Comparison of ENCODE assay signal across 17 mouse cellular contexts in genomic region chr14:68338440-68338839, GRCm38 (mm10).
A peak's percentile ranks its signal among the peaks of the same experiment; 100 is the strongest.
DNase-seq lines count a peak whose midpoint lies in the region; ATAC-seq and TF ChIP-seq lines count a peak whose summit lies in the region.
"Had no signal": no experiment of that assay in that cellular context is flagged by ENCODE, and none has a peak within 500 bp of the region (broad histone marks: within the 10 kb centered on the region; RNA-seq: fewer than 3 reads in every experiment).

No protein-coding gene starts in this region.

- no peak for TF ChIP-seq CTCF in CH12.LX (conservative IDR thresholded peaks at IDR 0.05 in 1 of 2, IDR thresholded peaks at IDR 0.05 in 1 of 2; ENCODE audit: low read depth in 2 of 2, low read length in 2 of 2)

- H3K27me3 ChIP-seq in forebrain, embryonic 10.5 days (ENCODE audit: poor library complexity, severe bottlenecking), result no peaks in the 10 kb centered on the region
- H3K27me3 ChIP-seq in forebrain, embryonic 15.5 days, result no peaks in the 10 kb centered on the region
- H3K27me3 ChIP-seq in CH12.LX (replicated peaks), result no peaks in the 10 kb centered on the region
- H3K27me3 ChIP-seq in embryonic facial prominence, embryonic 11.5 days (ENCODE audit: control insufficient read depth, insufficient read depth, low read length), result no peaks in the 10 kb centered on the region
- H3K27me3 ChIP-seq: hindbrain, embryonic 13.5 days; liver, embryonic 13.5 days; midbrain, embryonic 12.5 days; stomach, embryonic 15.5 days had no signal

- no peak for ATAC-seq in forebrain, embryonic 15.5 days (replicated peaks)
- ATAC-seq in embryonic facial prominence, embryonic 11.5 days (replicated peaks; ENCODE audit: insufficient number of reproducible peaks, low FRiP score, low TSS enrichment, low read depth), result no peak

- H3K9me3 ChIP-seq in forebrain, embryonic 10.5 days, result no peaks in the 10 kb centered on the region
- no peaks in the 10 kb centered on the region for H3K9me3 ChIP-seq in forebrain, embryonic 15.5 days
- H3K9me3 ChIP-seq in CH12.LX (replicated peaks; ENCODE audit: low read length), result no peaks in the 10 kb centered on the region
- H3K9me3 ChIP-seq in embryonic facial prominence, embryonic 11.5 days (replicated peaks; ENCODE audit: control insufficient read depth, low read length), result no peaks in the 10 kb centered on the region
- H3K9me3 ChIP-seq: hindbrain, embryonic 13.5 days; liver, embryonic 13.5 days; midbrain, embryonic 12.5 days; stomach, embryonic 15.5 days had no signal

- no peak overlapping the region for H3K9ac ChIP-seq in forebrain, embryonic 15.5 days (replicated peaks)
- no peak overlapping the region for H3K9ac ChIP-seq in CH12.LX (ENCODE audit: insufficient read depth, low read depth)
- no peak overlapping the region for H3K9ac ChIP-seq in embryonic facial prominence, embryonic 11.5 days (replicated peaks; ENCODE audit: low read length)
- H3K9ac ChIP-seq: hindbrain, embryonic 13.5 days; liver, embryonic 13.5 days; midbrain, embryonic 12.5 days; stomach, embryonic 15.5 days had no signal

- dilution Hi-C loops in CH12.LX (cut with MboI; ENCODE audit: extremely low pct_ligation_motif_present, extremely low pct_unique_long_range_greater_than_20kb, low sequenced_read_pairs), result no loop called here

- H3K4me3 ChIP-seq in forebrain, embryonic 10.5 days, result no peak overlapping the region
- H3K4me3 ChIP-seq in forebrain, embryonic 15.5 days, result no peak overlapping the region
- H3K4me3 ChIP-seq in CH12.LX (replicated peaks in 1 of 3; ENCODE audit: low read depth in 2 of 3, low read length in 2 of 3, poor library complexity in 1 of 3), result no peak overlapping the region
- no peak overlapping the region for H3K4me3 ChIP-seq in embryonic facial prominence, embryonic 11.5 days (ENCODE audit: low read depth, low read length)
- H3K4me3 ChIP-seq: erythroblast, embryonic 14.5 days; hindbrain, embryonic 13.5 days; liver, embryonic 13.5 days; midbrain, embryonic 12.5 days; stomach, embryonic 15.5 days had no signal

- TF ChIP-seq EP300 in CH12.LX (IDR thresholded peaks at IDR 0.05; ENCODE audit: low read length), result no peak

- peak; percentile 17 for DNase-seq in forebrain, embryonic 10.5 days (ENCODE audit: extremely low spot score, low spot score)
- peak; percentile 45 for DNase-seq in CH12.LX (ENCODE audit: extremely low read depth)
- DNase-seq in embryonic facial prominence, embryonic 11.5 days (ENCODE audit: low spot score), result peak; percentile 58
- DNase-seq in kidney, postnatal 25 days, result peak; percentile 6 to 75
- DNase-seq in ovary, postnatal 14 days (ENCODE audit: low spot score), result no peak
- no peak for DNase-seq in layer of hippocampus, adult 9-11 months
- DNase-seq in heart, postnatal 14 days, result no peak
- DNase-seq: adrenal gland, postnatal 14 days; cerebellum, postnatal 25 days; liver, embryonic 13.5 days; lung, postnatal 14 days; thymus, postnatal 14 days had no signal

- TF ChIP-seq RAD21 in CH12.LX (IDR thresholded peaks at IDR 0.05; ENCODE audit: low read depth, low read length), result no peak

- intact Hi-C loops in heart, postnatal 14 days (cut with DNase I), result no loop called here

- no peaks in the 10 kb centered on the region for H3K79me2 ChIP-seq in CH12.LX (replicated peaks; ENCODE audit: control insufficient read depth, extremely low read depth, insufficient read depth, poor library complexity, severe bottlenecking)

- in situ Hi-C loops in CH12.LX (cut with MboI; ENCODE audit: low pct_ligation_motif_present, low pct_unique_long_range_greater_than_20kb, low sequenced_read_pairs), result no loop called here

- WGBS in forebrain, embryonic 10.5 days, result 54% methylated on average over 5 of the region's 5 CpGs
- WGBS in forebrain, embryonic 15.5 days, result 61% methylated on average over 5 of the region's 5 CpGs
- 27% methylated on average over 5 of the region's 5 CpGs for WGBS in embryonic facial prominence, embryonic 11.5 days

- H3K4me1 ChIP-seq in forebrain, embryonic 10.5 days, result peaks cover 27% of the 10 kb centered on the region
- H3K4me1 ChIP-seq in forebrain, embryonic 15.5 days, result peaks cover 15% of the 10 kb centered on the region
- peaks cover 0 to 31% of the 10 kb centered on the region in 2 experiments; a peak in 2 of 4 replicates for H3K4me1 ChIP-seq in CH12.LX (ENCODE audit: control insufficient read depth in 1 of 2, insufficient read depth in 2 of 2)
- peaks cover 3% of the 10 kb centered on the region; the same call in 1 of the 2 replicates for H3K4me1 ChIP-seq in embryonic facial prominence, embryonic 11.5 days (ENCODE audit: control insufficient read depth, insufficient read depth, low read length)
- H3K4me1 ChIP-seq: liver, embryonic 13.5 days; stomach, embryonic 15.5 days had no signal

- H3K27ac ChIP-seq in forebrain, embryonic 10.5 days, result no peak overlapping the region
- H3K27ac ChIP-seq in forebrain, embryonic 15.5 days (replicated peaks), result no peak overlapping the region
- no peak overlapping the region for H3K27ac ChIP-seq in CH12.LX (ENCODE audit: insufficient read depth, low read depth)
- no peak overlapping the region for H3K27ac ChIP-seq in embryonic facial prominence, embryonic 11.5 days (replicated peaks; ENCODE audit: low read depth, low read length)
- H3K27ac ChIP-seq: hindbrain, embryonic 13.5 days; liver, embryonic 13.5 days; midbrain, embryonic 12.5 days; stomach, embryonic 15.5 days had no signal

- H3K4me2 ChIP-seq in forebrain, embryonic 15.5 days (replicated peaks), result no peak overlapping the region
- no peak overlapping the region for H3K4me2 ChIP-seq in CH12.LX (ENCODE audit: insufficient read depth, low read depth, poor library complexity, severe bottlenecking)
- H3K4me2 ChIP-seq in embryonic facial prominence, embryonic 11.5 days (ENCODE audit: low read depth, low read length), result no peak overlapping the region
- H3K4me2 ChIP-seq: hindbrain, embryonic 13.5 days; liver, embryonic 13.5 days; midbrain, embryonic 12.5 days; stomach, embryonic 15.5 days had no signal

- no peak for TF ChIP-seq POLR2A in CH12.LX (IDR thresholded peaks at IDR 0.05; ENCODE audit: low read depth, low read length)

- H3K36me3 ChIP-seq in forebrain, embryonic 10.5 days (replicated peaks), result no peaks in the 10 kb centered on the region
- no peaks in the 10 kb centered on the region for H3K36me3 ChIP-seq in forebrain, embryonic 15.5 days
- no peaks in the 10 kb centered on the region for H3K36me3 ChIP-seq in CH12.LX (replicated peaks in 1 of 2; ENCODE audit: control insufficient read depth in 1 of 2, insufficient read depth in 1 of 2, low read length in 1 of 2)
- H3K36me3 ChIP-seq in embryonic facial prominence, embryonic 11.5 days (replicated peaks; ENCODE audit: control insufficient read depth, insufficient read depth, low read depth, low read length), result no peaks in the 10 kb centered on the region
- H3K36me3 ChIP-seq: hindbrain, embryonic 13.5 days; liver, embryonic 13.5 days; midbrain, embryonic 12.5 days; stomach, embryonic 15.5 days had no signal

TF ChIP-seq in CH12.LX, 34 proteins besides CTCF, POLR2A, EP300 and RAD21:
- peak; percentile 19; the same call in 1 of the 2 replicates for TF ChIP-seq ETS1 (conservative IDR thresholded peaks at IDR 0.05; ENCODE audit: low read depth, low read length)
- no peak for TF ChIP-seq SMC3 (IDR thresholded peaks at IDR 0.05; ENCODE audit: low read depth, low read length)
- TF ChIP-seq MYC (IDR thresholded peaks at IDR 0.05; ENCODE audit: low read depth, low read length), result no peak
- 0 out of 2 replicates have a peak, but pooled peaks have one; percentile 18 for TF ChIP-seq TCF12 (IDR thresholded peaks at IDR 0.05; ENCODE audit: low read depth, low read length)

Comparison
In these comparisons a context has a peak if more than half of its experiments do, and no peak if none do; other contexts are left out.
1. DNase-seq: peak in forebrain, embryonic 10.5 days (single experiment), CH12.LX (single experiment), embryonic facial prominence, embryonic 11.5 days (single experiment) and kidney, postnatal 25 days (2 of 2); none in ovary, postnatal 14 days (single experiment), layer of hippocampus, adult 9-11 months (single experiment) and heart, postnatal 14 days (0 of 2).